Mouse (Mus musculus): ENCODE measurements at regions not wholly inside any gene's neighbourhood (a gene's known extent, or its start where the extent isn't known, plus 50 kb on each side); places are given as distances from the start of the nearest gene placed in this dataset.

DNA sequence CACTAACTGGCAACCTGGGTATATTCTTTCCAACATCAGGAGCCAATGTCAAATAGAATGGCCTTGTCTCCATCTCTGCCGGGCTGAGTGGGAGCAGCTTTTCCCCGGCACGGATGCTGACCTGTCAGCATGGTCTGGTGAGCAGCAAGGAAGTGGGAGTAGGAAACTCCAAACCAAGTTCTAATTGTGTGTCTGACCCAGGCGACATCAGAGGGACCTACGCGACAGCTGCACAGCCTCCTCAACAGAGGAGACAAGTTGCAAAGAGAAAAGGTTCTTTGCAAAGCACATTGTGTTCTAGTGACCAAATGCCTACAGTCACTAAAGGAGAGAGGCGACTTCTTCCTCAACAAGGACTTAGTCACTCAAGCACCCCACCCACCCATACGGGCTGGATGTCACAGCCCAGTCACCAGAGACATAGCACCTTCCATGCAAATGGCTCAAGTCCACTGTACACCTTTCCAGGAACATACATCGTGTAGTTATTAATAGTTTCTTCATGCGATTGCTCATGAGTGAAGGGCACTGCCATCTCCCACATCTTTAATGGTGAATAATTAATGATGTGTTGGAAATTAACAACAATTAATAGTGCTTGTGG, 334.8 kb upstream of the Hnrnpa3 start:
- no peak for DNase-seq (ENCODE audit: inconsistent ontology term)

DNA sequence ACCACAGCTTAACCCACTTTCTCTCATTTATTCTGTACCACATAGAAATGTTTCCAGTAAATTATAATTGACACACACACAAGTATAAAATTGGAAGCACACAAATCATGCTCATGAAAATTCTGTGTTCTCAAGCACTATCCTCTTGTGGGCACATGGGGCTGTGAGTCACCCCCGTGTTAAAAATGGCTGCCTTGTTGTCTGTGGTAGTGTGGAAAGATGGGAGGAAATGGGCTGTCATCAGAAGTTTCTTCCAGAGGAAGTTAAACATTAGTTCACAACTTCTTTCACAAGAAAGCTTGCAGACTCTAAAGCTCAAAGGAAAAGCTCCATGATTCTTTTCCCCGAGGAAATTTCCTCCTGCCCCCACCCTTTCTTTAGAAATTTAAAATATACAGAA, 329.5 kb upstream of the Hnrnpa3 start:
- DNase-seq (ENCODE audit: inconsistent ontology term): no peak

DNA sequence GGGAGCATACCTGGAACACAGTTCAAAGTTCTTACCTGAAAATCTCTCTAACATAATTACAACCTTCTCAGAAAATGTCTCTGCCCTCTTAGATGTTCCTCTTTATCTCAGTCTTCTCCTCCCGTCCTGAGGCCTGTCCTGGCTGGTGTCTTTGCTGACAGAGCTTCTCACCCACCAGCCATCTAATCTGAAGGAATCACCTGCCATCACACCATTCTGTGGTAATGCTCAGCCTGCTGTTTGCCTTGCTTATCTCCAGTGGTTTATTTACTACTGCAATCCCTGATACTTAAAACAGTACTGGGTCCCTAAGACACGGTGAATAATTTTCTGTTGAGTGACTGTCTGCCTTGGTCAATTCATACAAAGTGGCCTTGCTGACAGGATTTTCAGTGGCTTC, 317.8 kb upstream of the Hnrnpa3 start:
- DNase-seq (ENCODE audit: inconsistent ontology term): no peak

- DNase-seq (ENCODE audit: inconsistent ontology term): no peak
These were observed 317.3 kb upstream of the Hnrnpa3 start for GRCm38 (mm10) chr2:75341726-75342280.

DNA sequence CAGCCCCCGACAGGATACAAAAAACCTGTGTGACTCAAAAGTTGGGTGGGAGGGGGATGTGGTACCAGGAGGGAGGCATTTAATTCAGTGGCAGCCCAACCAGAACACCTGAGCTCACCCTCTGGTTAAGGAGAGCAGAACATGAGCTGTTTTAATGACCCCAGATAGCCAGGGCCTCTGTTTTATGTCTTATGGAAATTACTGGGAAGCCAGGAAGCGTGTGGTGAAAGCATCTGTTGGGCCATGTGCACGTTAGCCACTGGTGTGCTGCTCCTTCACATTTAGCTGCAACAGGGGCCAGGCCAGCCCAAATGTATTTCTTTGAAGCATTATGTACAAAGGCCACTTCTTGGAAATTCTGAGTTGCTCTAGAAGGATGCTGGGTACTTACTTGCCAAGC, 308.2 kb upstream of the Hnrnpa3 start:
- DNase-seq (ENCODE audit: inconsistent ontology term): no peak

DNA sequence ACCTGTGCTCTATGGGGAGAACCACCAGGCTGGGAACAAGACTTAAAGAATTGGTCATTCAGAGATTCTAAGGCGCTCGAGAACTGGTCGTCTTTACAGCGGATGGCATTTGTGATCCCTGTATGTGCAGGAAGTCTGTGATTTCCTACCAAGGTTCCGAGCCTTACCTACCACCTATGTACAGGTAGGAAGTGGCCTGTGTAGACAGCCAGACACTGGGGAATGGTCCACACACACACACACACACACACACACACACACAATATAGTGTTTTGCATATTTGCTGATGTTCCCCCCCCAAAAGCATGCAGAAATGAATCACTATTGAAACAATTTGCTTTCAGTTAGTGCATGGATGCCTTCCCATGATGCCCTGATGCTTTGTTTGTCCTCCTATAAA, 307.1 kb upstream of the Hnrnpa3 start:
- DNase-seq (ENCODE audit: inconsistent ontology term): no peak

DNA sequence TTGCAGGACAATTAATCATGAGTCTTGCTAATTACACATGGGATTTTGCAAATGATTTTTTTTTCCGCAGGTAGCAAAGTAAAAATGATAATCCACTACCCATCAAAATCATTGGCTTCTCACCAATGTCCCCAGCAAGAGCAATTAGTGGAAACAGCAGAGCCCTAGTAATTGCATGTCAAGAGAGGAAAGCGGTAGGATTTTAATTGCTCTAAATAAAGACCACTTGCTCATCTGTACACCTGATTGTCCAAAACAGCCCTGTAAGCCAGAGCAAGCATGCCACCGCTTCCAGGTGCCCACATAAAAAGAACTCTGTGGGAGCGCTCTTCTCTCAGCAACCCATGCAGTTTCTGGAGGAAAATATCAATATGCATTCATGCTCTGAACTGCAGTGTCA, 306.5 kb upstream of the Hnrnpa3 start:
- no peak for DNase-seq (ENCODE audit: inconsistent ontology term)

- no peak for DNase-seq (ENCODE audit: inconsistent ontology term)
These were observed 302.2 kb upstream of the Hnrnpa3 start for GRCm38 (mm10) chr2:75356691-75357375.

DNA sequence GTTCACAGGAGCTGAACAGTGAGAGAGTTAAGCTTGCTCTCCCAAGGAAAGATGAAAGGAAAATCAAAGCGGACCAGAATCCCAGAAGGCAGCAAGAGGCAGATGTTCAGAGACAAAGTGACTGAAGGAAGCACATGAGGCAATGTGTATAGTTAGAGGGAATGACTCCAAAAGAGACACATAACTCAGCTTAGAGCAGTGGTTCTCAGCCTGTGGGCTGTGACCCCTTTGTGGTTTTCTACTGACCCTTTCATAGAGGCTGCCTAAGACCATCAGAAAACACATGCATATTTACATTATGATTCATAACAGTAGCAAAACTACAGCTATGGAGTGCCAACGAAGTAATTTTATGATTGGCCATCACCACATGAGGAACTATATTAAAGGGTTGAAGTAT, 301.5 kb upstream of the Hnrnpa3 start:
- peak; percentile 61 for DNase-seq (ENCODE audit: inconsistent ontology term)

GRCm38 (mm10) chr2:75360936-75361335, 298.1 kb upstream of the Hnrnpa3 start:
- no peak for DNase-seq (ENCODE audit: inconsistent ontology term)

GRCm38 (mm10) chr2:75376666-75377065, 282.4 kb upstream of the Hnrnpa3 start:
- DNase-seq (ENCODE audit: inconsistent ontology term): no peak

DNA sequence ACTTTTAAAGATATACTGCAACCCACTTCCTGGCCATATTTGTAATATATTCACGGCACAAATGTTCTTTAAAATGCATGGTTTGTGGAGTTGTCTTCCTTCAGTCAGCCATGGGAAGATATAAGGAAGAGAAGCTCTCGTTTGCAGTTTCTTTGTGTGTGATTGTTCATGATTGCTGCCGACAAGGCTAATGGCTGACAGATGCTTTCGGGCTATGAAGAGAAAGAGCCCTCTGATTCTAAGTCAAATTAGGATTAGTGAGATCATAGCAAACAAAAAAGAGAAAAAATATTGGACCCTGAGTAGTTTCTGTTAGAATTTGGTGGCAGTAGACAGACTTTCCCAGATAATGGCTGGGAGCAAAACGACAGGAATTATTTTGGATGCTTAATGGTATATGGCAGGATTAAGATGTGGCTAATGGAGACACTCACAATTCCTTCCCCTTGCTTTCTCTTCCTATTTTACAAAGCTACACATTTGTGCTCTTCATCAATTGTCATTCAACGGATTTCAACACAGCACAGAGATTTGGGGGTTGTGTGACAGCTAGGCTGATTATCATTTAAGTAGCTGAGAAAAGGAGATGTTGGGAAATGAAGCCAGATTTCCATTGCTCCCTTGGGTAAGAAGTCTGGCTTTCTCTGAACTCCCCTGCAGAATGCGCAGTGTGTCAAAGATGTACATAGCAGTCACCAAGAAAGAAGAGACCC, 273.4 kb upstream of the Hnrnpa3 start:
- DNase-seq (ENCODE audit: inconsistent ontology term): no peak

GRCm38 (mm10) chr2:75386636-75387035, 272.4 kb upstream of the Hnrnpa3 start:
- DNase-seq (ENCODE audit: inconsistent ontology term): no peak

DNA sequence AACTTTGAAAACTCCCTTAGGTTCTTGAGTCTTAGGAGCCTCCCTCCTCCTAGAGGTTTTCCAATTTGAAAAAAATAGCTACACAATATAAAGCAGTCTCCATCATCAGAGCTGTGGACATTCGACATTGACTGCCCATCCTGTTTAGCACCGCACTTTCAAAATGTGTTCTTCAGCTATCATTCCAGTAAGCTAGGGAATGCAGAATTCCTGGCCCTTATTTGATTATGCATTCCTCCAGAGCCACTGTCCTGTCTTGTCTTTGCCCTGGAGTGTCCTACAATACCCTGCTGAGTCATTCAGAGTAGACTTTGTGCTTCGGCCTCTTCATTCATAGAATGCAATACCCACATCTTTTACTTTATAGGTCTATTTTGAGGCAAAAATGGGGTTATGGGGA, 267.0 kb upstream of the Hnrnpa3 start:
- peak; percentile 45 for DNase-seq (ENCODE audit: inconsistent ontology term)

DNA sequence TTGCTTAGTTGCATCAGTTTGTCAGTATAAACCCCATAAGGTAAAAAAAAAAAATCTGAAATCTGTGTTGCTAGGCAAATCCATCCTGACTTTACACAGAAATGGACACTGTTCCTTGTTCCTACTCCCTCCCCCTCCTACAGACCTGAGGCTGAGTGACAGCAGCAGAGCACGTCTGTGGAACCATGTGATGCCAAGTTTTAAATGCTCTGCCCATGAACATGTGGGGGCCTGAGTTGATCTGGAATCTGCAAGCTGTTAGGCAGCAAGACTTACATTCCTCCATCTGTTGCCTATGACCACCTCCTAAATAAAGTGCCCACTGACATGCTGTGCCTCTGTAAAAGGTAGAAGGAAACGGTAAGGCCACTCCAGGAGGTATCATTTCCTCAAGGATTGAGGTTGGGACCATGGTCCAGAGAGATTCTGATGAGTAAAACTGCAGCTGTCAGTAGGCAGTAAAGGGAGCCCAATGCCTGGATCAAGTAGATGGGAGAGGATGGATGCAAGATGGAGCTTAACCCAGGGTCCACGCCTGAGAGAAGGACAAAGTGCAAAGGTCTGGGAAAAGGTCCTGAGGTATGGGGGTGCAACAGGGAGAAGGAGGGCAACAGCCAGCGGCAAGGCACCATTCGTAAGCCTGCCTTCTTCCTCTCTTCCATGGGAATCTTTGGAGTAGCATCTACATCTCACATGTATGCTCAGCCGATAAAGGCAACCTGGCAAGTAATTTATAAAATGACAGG, 264.0 kb upstream of the Hnrnpa3 start:
- DNase-seq (ENCODE audit: inconsistent ontology term): no peak

GRCm38 (mm10) chr2:75396016-75396415, 263.0 kb upstream of the Hnrnpa3 start:
- DNase-seq (ENCODE audit: inconsistent ontology term): peak; percentile 68

DNA sequence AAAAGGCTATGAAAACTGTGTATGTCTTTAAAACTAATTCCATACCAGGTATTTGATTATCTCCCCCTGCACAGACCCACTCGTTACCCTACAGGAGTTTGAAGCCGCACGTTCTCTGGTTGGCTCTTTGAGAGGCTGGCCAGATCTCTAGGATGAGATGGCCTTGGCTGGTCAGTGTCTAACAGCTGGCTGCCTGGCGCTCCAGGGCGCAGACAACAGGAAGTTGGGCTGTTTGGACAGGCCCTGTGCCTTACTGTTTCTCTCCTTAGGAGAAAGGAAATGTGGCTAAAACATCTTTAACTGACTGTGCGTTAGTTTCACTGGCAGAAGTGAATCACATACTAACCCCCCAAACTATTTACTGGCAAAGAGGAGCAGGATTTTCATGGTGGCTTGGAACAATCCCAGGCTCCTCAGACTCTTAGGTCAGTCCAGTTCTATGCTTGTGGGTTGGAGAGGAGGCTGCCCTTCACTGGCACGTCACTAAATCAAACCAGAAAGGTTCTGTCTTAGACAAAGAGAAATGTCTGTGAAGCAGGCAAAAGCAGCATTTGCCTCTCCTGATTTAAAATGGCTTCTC, 258.7 kb upstream of the Hnrnpa3 start:
- DNase-seq (ENCODE audit: inconsistent ontology term): peak; percentile 87

DNA sequence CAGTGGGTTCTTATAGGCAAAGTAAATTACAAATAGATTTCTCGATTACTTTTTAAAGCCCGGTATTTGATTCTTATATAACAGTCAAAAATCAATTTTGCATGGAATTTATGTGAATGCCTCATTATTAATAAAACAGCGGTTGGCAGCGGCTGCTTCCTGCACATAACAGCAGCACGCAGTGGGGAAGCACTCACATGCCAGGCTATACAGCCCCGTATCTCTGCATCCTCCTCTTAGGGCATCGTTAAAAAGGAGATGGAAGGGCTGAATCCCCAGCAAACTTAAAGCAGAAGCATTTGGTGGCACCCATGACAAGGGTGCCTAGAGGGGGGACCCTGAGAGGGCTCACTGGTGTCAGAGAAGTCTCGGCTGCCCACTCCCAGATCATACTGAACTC, 255.3 kb upstream of the Hnrnpa3 start:
- no peak for DNase-seq (ENCODE audit: inconsistent ontology term)

DNA sequence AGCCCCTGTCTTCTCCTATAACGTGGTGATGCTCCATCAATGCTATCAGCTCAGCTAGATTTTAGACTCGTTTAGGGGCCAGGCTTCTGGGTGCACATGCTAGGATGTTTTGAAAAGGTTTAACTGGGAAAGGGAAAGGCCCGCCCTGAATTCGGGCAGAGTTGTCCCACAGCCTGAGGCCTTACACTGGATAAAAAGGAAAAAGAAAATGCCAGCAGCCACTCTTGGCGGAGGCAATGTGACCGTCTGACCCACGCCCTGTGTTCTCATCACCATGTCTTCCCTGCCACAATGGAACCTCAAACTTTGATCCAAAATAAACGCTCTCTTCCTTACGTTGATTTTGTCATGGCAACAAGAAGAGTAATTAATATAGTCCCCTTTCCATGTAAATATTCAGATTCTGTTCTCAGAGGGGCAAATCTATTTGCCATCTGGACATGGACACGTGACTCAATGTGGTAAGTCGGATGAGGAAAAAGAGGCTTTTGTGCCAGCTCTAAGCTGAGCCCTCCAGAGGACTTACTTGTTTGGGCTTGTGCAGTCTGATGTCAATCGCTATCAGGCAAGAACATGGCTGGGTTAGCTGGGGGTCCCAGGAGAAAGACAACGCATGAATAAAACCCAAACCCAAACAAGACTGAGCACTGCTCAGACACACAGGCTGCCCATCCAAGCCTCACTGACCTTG, 253.4 kb upstream of the Hnrnpa3 start:
- DNase-seq (ENCODE audit: inconsistent ontology term): no peak

DNA sequence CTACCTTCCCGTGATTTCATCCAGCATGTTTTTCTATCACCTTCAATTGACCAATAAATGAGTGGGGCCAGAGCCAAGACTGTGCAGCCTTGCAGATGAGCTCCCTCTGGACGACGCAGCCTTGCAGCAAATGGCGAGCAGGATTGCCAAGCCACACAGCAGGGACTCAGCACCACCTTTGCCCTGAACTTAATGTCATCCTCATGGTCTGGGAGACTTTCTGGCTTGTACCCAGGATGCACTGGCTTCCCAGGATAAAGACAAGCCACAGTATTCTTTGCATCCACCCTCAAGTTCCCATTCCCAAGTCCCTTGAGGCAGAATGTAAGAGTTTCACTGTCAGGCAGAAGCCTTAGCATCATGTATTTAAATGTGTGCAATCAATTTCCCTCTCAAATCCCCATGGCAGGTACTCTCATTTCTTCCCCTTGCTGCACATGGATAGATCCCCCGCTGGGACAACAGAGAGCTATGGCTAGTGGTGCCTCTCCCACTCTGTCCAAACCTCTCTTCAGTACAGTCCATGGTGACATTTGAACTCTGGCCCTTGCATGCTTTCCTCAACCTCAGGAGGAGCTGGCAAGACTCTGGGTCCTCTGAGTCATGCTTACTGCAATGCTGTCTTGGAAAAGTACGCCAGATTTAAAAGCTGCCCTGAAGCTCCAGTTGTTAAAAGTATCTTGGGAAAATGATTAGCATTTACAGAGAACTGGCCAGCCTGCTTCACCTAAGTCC, 252.2 kb upstream of the Hnrnpa3 start:
- peak; percentile 32 for DNase-seq (ENCODE audit: inconsistent ontology term)

Measured in Muller cell, postnatal 12 days (primary cell).